Mouse (Mus musculus) forebrain, embryonic 10.5 days (tissue): Measurements from ENCODE around the gene Trappc2l. TPM values are rescaled to one million over a fixed set of nuclear protein-coding genes. Genes with fewer than 3 reads are reported as not detected.

ENCODE experiments used
- DNase-seq: peaks from one replicate; pipeline ENCODE4 v3.0.0-alpha.2; 2017; ENCODE audit warnings: low spot score; ENCODE audit errors: extremely low spot score
- H3K27ac ChIP-seq: fragments of 300-500 bp; sonication (generic); 2 replicates; pipeline ENCODE4 v1.5.1; 2016; ENCODE audit warnings: mild to moderate bottlenecking
- H3K27me3 ChIP-seq: fragments of 300-500 bp; sonication (generic); 2 replicates; pipeline ENCODE4 v1.6.1; 2016; ENCODE audit warnings: mild to moderate bottlenecking; ENCODE audit not compliant: poor library complexity, severe bottlenecking
- H3K36me3 ChIP-seq: fragments of 300-500 bp; sonication (generic); replicated peaks from 2 replicates; pipeline ENCODE4 v1.6.1; 2016; ENCODE audit warnings: mild to moderate bottlenecking, moderate library complexity
- H3K4me1 ChIP-seq: fragments of 300-500 bp; sonication (generic); 2 replicates; pipeline ENCODE4 v1.6.1; 2016
- H3K4me3 ChIP-seq: fragments of 300-500 bp; sonication (generic); 2 replicates; pipeline ENCODE4 v1.5.1; 2016; ENCODE audit warnings: mild to moderate bottlenecking, moderate library complexity
- H3K9me3 ChIP-seq: fragments of 300-500 bp; sonication (generic); 2 replicates; pipeline ENCODE4 v1.6.1; 2016; ENCODE audit warnings: mild to moderate bottlenecking, moderate library complexity
- WGBS: fragments of 180-500 bp; shearing (Covaris S2); methylation state at CpG from one replicate; pipeline ENCODE4 v1.1.7; 2016; 5-methylcytosine and 5-hydroxymethylcytosine counted together
- polyA plus RNA-seq: library from polyadenylated mRNA; unstranded; fragments of >200 nt; fragmentation: Nextera tagmentation; extraction: Ambion mirVana; gene quantifications from 2 replicates; pipeline ENCODE4 v1.2.1, GENCODE M21; 2016

The Trappc2l gene
- polyA plus RNA-seq, 1 experiment from 2014 or later: 44.1 TPM

- Histone ChIP-seq H3K9me3 (no peaks in the 10 kb centered on the region), H3K36me3 (no peaks in the 10 kb centered on the region), H3K4me1 (peaks cover 25% of the 10 kb centered on the region), H3K27me3 (no peaks in the 10 kb centered on the region), H3K27ac (no peak overlapping the region), H3K4me3 (no peak overlapping the region)
- no peak for DNase-seq
- 86% methylated on average over 10 of the region's 10 CpGs for WGBS
Measured at GRCm38 (mm10) chr8:122586749-122587148, 24.7 kb upstream of the Trappc2l start.

GRCm38 (mm10) chr8:122593240-122593639, 18.2 kb upstream of the Trappc2l start:
- DNase-seq: no peak
- WGBS: 83% methylated on average over 12 of the region's 12 CpGs

DNA sequence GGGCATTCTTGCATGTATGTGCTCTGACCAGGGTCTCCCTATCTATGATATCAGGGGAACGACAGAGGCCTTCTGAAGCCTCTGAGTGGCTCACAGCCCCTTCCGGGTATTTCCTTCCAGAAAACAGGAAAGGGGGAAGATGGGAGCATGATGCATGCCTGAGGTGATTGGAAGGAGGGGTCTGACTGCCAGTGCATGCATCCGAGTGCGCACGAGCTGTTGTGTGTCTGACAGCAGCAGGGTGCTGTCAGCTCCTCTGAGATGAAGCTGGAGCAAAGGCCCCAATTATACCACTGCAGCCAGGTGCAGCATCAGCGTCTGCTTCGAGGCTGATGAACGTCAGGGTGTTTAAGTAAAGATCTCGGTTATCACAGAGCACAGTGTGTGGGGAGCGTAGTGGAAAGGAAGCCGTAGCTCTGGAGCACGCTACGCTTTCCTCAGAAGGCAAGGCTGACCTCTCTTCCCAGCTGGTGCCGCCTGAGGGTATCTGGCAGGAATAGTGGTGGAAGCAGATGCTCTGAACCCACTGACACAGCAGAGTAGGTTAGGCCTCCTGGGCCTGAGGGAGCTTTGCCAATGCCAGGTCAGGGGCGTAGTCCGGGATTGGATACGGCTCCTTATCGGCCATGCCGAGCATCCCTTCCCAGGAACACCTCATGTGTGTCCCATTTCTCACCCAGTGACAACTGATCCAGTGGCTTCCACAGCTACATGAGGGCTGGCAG, 17.5 kb upstream of the Trappc2l start:
- Histone ChIP-seq H3K27me3 (no peaks in the 10 kb centered on the region), H3K4me3 (no peak overlapping the region), H3K27ac (no peak overlapping the region), H3K36me3 (no peaks in the 10 kb centered on the region; the same call in 1 of the 2 replicates), H3K4me1 (peaks cover 23% of the 10 kb centered on the region; the same call in 1 of the 2 replicates), H3K9me3 (no peaks in the 10 kb centered on the region)
- 84% methylated on average over 19 of the region's 19 CpGs for WGBS
- DNase-seq: no peak

More at GRCm38 (mm10) chr8:122593240-122593639, 18.2 kb upstream of the Trappc2l start:
- H3K9me3 ChIP-seq: no peaks in the 10 kb centered on the region
- H3K27me3 ChIP-seq: no peaks in the 10 kb centered on the region
- H3K4me1 ChIP-seq: peaks cover 23% of the 10 kb centered on the region; the same call in 1 of the 2 replicates
- no peak overlapping the region for H3K4me3 ChIP-seq
- no peaks in the 10 kb centered on the region; the same call in 1 of the 2 replicates for H3K36me3 ChIP-seq
- no peak overlapping the region for H3K27ac ChIP-seq

DNA sequence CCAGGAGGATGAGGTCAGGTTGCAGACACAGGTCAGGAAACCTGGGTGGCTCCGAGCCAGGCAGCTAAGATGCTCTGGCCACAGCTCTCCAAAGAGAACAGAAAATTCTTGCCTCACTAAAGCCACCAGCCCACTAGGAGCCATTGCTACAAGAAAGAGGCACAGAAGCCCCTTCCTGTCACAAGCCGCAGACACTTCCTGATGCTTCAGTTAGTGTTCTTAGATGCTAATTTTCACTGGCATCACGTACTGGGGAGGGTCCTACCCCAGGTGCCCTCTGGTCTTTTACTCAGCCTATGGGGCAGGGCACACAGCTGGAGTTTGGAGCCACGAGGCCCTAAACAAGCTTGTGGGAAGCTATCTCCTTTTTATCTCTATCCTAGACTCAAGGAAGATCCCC, 15.4 kb upstream of the Trappc2l start:
- DNase-seq: no peak
- H3K27me3 ChIP-seq: no peaks in the 10 kb centered on the region
- H3K4me3 ChIP-seq: no peak overlapping the region
- H3K9me3 ChIP-seq: no peaks in the 10 kb centered on the region
- H3K27ac ChIP-seq: no peak overlapping the region
- WGBS: 52% methylated on average over 4 of the region's 4 CpGs
- no peaks in the 10 kb centered on the region; the same call in 1 of the 2 replicates for H3K36me3 ChIP-seq
- H3K4me1 ChIP-seq: peaks cover 23% of the 10 kb centered on the region; the same call in 1 of the 2 replicates

DNA sequence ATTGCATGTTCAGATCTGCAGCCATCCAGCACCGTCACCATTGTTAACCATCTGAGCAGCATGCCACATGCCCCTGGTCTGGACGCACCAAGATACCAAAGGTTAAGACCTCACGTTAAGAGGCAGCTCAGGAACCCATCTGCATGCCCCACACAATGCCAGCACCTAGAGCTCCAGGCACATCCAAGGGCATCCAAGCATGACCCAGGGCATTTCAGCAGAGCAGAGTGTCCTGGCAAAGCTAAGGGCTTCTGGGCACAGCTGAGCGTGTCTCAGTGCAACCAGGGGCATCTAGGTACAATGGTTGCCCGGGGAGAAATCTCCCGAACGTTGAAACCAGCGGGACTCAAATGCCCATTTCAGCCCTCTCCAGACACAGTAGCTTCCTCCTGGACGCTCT, 10.8 kb upstream of the Trappc2l start:
- 92% methylated on average over 9 of the region's 9 CpGs for WGBS
- no peak overlapping the region for H3K27ac ChIP-seq
- no peaks in the 10 kb centered on the region for H3K9me3 ChIP-seq
- 0 out of 2 replicates have a peak, but pooled peaks cover 2% of the 10 kb centered on the region for H3K4me1 ChIP-seq
- no peak overlapping the region for H3K4me3 ChIP-seq
- no peak for DNase-seq
- no peaks in the 10 kb centered on the region for H3K27me3 ChIP-seq
- H3K36me3 ChIP-seq: no peaks in the 10 kb centered on the region; the same call in 1 of the 2 replicates

GRCm38 (mm10) chr8:122604640-122605039, 6.8 kb upstream of the Trappc2l start:
- WGBS: 75% methylated on average over 1 of the region's 1 CpGs
- no peaks in the 10 kb centered on the region for H3K9me3 ChIP-seq

DNA sequence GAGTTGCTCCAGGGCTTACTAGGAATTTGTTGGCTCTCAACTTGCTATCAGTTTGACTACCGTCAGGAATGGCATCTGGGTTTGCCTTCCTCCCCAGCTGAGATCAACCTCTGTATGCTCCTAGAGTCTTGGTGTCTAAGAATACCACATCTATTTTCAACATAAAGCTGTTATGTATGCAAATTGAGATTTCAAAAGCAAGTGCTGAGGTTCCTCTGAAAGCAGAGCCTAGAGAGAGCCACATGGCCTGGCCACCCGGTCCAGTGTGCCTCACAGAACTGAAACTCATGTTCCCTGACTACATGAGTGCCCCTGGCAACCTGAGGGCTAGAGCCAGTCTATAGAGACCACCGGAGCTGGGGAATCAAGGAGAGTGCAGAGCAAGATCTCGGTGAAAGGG, 6.1 kb upstream of the Trappc2l start:
- no peaks in the 10 kb centered on the region for H3K9me3 ChIP-seq
- H3K27me3 ChIP-seq: no peaks in the 10 kb centered on the region
- H3K36me3 ChIP-seq: no peaks in the 10 kb centered on the region
- WGBS: 84% methylated on average over 4 of the region's 4 CpGs
- H3K4me3 ChIP-seq: no peak overlapping the region
- peaks cover 6% of the 10 kb centered on the region for H3K4me1 ChIP-seq
- DNase-seq: no peak
- H3K27ac ChIP-seq: no peak overlapping the region

More at GRCm38 (mm10) chr8:122604640-122605039, 6.8 kb upstream of the Trappc2l start:
- Histone ChIP-seq H3K27me3 (no peaks in the 10 kb centered on the region), H3K4me1 (no peaks in the 10 kb centered on the region), H3K27ac (no peak overlapping the region), H3K4me3 (no peak overlapping the region), H3K36me3 (no peaks in the 10 kb centered on the region)
- DNase-seq: no peak

DNA sequence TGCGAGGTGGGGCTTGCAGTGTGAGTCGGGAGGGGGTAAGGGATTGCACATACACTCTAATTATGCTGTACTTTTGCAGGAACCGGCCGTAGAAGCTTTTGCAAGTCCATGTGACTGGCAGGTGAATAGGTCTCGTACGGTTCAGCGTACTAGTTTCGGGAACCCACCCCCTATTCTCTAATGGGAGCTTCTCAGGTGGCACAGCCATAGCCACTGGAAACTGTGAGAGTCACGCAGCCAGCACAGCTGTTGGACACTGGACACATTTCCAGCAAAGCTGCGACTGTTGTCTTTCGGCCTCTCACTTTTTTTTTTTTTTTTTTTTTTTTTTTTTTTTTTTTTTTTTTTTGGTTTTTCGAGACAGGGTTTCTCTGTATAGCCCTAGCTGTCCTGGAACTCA, 4.6 kb upstream of the Trappc2l start:
- 86% methylated on average over 11 of the region's 12 CpGs for WGBS
- Histone ChIP-seq H3K9me3 (no peaks in the 10 kb centered on the region), H3K4me1 (peaks cover 15% of the 10 kb centered on the region), H3K4me3 (no peak overlapping the region), H3K27me3 (no peaks in the 10 kb centered on the region), H3K27ac (no peak overlapping the region), H3K36me3 (no peaks in the 10 kb centered on the region)
- no peak for DNase-seq

DNA sequence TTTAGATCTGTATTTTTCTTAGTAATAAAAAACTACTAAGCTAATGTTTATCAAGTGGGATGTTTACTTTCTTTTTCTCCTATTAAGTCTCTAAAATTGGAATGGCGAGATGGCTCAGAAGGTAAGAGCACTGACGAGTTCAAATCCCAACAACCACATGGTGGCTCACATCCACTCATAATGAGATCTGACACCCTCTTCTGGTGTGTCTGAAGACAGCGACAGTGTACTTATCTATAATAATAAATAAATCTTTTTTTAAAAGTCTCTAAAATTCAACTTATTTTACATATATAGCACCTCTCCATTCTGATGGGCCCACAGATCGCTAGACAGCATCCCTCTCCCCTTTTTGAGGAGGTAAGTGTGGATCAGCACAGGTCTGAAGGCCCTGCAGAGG, 1.2 kb upstream of the Trappc2l start:
- DNase-seq: no peak
- Histone ChIP-seq H3K4me1 (peaks cover 28% of the 10 kb centered on the region), H3K4me3 (peak overlapping the region; percentile 62), H3K9me3 (no peaks in the 10 kb centered on the region), H3K27me3 (no peaks in the 10 kb centered on the region), H3K36me3 (peaks cover 6% of the 10 kb centered on the region), H3K27ac (no peak overlapping the region)
- WGBS: 58% methylated on average over 4 of the region's 4 CpGs

- Histone ChIP-seq H3K27me3 (no peaks in the 10 kb centered on the region), H3K36me3 (peaks cover 6% of the 10 kb centered on the region), H3K4me1 (peaks cover 28% of the 10 kb centered on the region), H3K9me3 (no peaks in the 10 kb centered on the region), H3K4me3 (peak overlapping the region; percentile 62), H3K27ac (peak overlapping the region; percentile 87)
- WGBS: 5% methylated on average over 20 of the region's 20 CpGs
- no peak for DNase-seq
Measured at GRCm38 (mm10) chr8:122610612-122611277, 695 bp upstream of the Trappc2l start.

DNA sequence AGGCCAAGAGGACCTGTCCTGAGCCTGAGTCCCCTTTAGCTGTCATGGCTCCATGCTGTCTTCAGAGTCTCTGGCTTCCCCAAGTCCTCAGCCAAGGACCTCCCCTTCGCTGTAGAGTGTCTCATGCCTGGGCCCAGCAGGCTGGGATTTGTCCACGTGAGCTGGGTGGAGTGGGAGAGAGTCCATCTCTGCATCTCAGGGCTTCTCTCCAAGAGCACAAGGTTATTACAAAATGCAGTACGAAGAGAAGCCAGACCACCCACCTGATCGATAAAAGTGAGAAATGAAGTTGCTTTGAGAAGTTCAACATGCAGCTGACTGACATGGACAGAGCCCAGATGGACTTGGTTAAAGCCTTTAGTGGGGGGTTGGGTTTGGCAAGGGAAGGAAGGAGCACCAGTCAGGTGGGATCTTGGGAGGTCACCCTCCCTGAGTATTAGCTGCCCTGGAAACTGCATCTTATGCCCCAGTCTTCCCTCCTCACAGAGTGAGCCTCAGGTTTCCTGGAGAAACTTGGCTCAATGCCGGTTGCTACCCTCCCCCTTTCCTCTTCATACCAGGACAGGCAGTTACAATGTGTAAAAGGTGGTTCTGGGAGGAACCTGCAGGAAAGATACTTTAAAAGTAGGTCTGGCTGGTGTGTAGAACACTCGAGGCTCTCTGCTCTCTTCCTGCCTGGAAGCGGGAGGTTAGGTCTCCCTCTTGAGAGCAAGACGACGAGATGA, 4.9 kb downstream of the Trappc2l start:
- H3K9me3 ChIP-seq: no peaks in the 10 kb centered on the region
- peaks cover 6% of the 10 kb centered on the region for H3K36me3 ChIP-seq
- no peak overlapping the region for H3K4me3 ChIP-seq
- DNase-seq: no peak
- H3K27ac ChIP-seq: no peak overlapping the region
- no peaks in the 10 kb centered on the region for H3K27me3 ChIP-seq
- WGBS: 79% methylated on average over 9 of the region's 9 CpGs
- peaks cover 42% of the 10 kb centered on the region for H3K4me1 ChIP-seq

DNA sequence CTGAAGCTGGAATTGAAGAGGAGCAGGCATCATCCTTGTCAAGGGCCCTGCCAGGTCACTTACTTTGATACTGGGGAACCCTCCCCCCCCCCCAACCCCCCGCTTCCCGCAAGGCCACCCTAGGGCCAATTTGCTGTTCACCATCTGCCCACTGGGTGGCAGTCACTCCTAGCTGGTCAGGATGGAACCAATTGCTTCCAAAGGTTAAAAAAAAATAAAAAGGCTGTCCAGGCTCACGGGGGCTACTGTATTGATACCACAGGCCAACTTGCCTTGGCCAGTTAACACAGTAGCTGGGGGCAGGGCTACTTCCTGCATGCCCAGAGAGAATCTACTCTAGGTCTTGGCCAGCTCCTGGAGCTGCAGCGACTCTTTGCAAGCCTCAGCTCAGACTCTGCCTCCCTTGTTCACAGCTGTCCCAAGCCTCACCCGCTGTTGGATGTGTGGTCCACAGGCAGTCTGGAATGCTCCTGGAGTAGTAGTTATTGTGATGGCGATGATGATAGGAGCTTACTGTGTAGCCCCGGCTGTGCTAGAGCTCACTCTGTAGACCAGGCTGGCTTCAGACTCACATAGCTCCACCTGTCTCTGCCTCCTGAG, 6.6 kb downstream of the Trappc2l start:
- Histone ChIP-seq H3K27me3 (no peaks in the 10 kb centered on the region), H3K9me3 (no peaks in the 10 kb centered on the region), H3K4me3 (no peak overlapping the region), H3K4me1 (peaks cover 41% of the 10 kb centered on the region), H3K27ac (no peak overlapping the region), H3K36me3 (peaks cover 6% of the 10 kb centered on the region)
- 34% methylated on average over 5 of the region's 7 CpGs for WGBS
- peak; percentile 58 for DNase-seq
